Mouse (Mus musculus): ENCODE results near the gene Azin2. TPM values are rescaled to one million over a fixed set of nuclear protein-coding genes. Genes with fewer than 3 reads are reported as not detected.
A peak's percentile ranks its signal among the peaks of the same experiment; 100 is the strongest.

Azin2 gene
- total RNA-seq, 4 experiments from 2014 or later, result 48.2 to 54.6 (median 49.8) TPM

- no peak for DNase-seq (ENCODE audit: low spot score in 2 of 2)
Observed at GRCm38 (mm10) chr4:128978634-128979033, 16.4 kb upstream of the Azin2 start.

- no peak for DNase-seq (ENCODE audit: low spot score in 2 of 2)
Observed at GRCm38 (mm10) chr4:128977217-128977616, 15.0 kb upstream of the Azin2 start.

DNA sequence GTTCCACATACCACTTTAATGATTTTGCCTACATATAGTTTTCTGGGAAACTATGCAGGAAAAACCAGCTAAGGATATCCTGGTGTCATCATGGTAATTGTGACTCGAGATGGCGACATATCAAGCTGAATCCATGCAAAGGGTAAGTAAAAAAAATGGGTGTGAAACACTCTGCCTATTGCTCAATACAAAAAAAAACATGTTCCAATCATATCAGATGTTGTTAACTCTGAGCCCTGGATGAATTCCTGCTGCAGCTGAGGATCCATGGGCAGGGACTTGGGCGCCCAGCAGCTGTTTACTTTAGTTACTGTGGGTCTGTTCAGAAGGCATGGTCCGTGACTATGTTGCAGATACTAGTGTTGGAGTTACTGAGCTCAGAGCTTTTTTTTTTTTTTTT is 14.3 kb upstream of the Azin2 start:
- no peak for DNase-seq (ENCODE audit: low spot score in 2 of 2)

GRCm38 (mm10) chr4:128974677-128975076 is 12.4 kb upstream of the Azin2 start:
- no peak for DNase-seq (ENCODE audit: low spot score in 2 of 2)

- DNase-seq (ENCODE audit: low spot score in 2 of 2), result peak in 1 of 2 experiments; percentile 59
Observed at GRCm38 (mm10) chr4:128971065-128971694, 8.9 kb upstream of the Azin2 start.

GRCm38 (mm10) chr4:128970417-128970807 is 8.2 kb upstream of the Azin2 start:
- no peak for DNase-seq (ENCODE audit: low spot score in 2 of 2)

DNA sequence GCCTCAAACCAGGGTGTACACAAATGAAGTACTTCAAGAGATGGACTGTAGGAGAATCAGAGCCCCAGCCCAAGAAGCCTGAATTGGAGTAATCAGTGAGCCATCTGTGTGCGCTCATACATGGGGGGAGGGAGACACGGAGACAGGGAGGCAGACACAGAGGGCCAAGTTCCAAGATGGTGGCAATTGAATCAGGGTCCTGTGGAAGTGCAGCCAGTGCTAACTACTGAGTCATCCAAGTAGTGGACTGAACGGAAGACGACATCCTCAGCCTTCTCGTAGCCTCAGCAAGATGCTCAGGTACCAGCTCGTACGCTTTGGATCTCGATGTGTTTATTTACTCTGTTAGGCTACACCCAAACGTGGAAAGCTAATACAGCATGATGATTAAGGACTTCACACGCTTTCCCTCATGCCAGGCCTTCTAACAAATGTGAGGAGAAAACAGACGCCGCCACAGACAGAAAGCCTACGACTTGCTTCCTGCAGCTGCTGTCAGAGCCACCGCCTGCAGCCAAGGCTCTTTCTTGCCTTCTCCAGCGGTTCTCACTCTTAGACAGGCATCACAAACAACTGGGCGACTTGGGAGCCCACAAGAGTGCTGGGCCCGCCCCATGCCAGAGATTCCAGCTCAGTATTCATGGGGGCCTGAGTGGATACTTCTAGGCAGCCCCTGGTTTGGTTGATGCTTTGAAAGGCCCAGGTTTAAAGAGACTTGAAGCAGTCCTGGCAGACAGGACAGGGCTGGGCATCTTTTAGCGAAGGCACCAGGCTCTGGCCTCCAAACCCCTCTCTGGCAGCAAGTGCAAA is 7.6 kb upstream of the Azin2 start:
- no peak for DNase-seq (ENCODE audit: low spot score in 2 of 2)

- DNase-seq (ENCODE audit: low spot score in 2 of 2), result no peak
Observed at GRCm38 (mm10) chr4:128969081-128969480, 6.8 kb upstream of the Azin2 start.

GRCm38 (mm10) chr4:128966751-128967150 is 4.5 kb upstream of the Azin2 start:
- DNase-seq (ENCODE audit: low spot score in 2 of 2), result no peak

- no peak for DNase-seq (ENCODE audit: low spot score in 2 of 2)
Observed at GRCm38 (mm10) chr4:128962926-128963290, 666 bp upstream of the Azin2 start.

GRCm38 (mm10) chr4:128961301-128962028 is 777 bp downstream of the Azin2 start:
- DNase-seq (ENCODE audit: low spot score in 2 of 2), result no peak

GRCm38 (mm10) chr4:128959676-128960075 is 2.6 kb downstream of the Azin2 start:
- no peak for DNase-seq (ENCODE audit: low spot score in 2 of 2)

- DNase-seq (ENCODE audit: low spot score in 2 of 2), result no peak
Observed at GRCm38 (mm10) chr4:128958849-128959248, 3.4 kb downstream of the Azin2 start.

- DNase-seq (ENCODE audit: low spot score in 2 of 2), result no peak
Observed at GRCm38 (mm10) chr4:128958156-128958555, 4.1 kb downstream of the Azin2 start.

DNA sequence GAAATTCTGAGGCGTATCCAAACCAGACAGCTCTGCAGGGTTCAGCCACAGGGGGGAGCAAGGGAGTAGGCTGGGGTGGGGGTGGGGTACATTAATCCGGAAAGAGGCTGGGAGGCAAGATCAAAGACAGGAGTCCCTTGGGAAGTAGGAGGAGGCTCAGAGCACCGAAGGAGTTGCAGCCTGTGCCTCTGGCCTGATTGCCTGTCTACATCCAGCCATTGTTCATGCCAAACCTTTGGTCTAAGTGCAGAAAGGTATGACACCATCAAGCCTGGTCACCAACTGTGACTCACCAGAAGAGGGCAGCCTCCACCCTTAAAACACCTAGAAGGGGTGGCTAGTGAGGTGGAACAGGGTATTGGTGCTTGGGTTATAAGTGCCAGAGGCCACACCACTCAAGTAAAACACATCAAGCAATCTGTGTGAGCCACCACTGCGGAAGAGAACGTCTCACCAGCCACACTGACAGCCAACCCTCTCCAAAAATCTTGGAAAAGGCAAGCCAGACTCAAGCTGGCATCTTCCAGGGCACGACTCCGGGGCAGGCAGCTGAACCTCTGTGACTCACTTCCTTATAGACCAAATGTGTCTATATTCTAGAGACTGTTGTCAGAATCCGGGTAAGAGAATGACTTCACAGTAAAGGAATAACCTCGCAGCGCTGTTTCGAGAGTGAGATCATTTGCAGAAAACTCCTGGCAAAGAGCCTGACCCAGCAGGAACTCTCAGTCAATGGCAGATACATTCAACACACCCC is 4.9 kb downstream of the Azin2 start:
- no peak for DNase-seq (ENCODE audit: low spot score in 2 of 2)

- DNase-seq (ENCODE audit: low spot score in 2 of 2), result no peak
Observed at GRCm38 (mm10) chr4:128953851-128954250, 8.4 kb downstream of the Azin2 start.

- DNase-seq (ENCODE audit: low spot score in 2 of 2), result no peak
Observed at GRCm38 (mm10) chr4:128950461-128950860, 11.8 kb downstream of the Azin2 start.

DNA sequence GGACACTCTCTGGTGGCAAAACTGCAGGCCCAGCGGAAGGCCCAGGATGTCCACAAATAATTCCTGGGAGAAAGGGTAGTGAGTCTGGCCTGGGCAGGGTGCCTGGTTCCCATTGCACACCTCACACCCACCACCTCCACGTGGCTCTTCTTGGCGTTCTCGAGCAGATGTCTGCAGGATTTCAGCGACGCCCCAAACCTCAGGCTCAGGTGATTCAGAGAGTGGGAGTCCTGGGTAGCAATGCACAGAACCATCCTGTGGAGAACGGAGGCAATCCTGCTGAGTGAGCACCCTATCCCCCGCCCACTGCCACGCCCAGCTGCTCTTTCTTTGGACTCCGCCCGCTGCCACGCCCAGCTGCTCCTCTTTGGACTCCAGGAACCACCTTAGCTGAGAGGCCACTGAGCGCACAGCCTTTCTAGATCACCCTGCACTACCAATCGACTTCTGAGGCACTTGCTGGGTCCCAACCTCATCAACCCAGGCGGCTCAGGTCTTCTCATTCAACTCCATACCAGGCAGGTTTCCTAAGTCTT is 12.7 kb downstream of the Azin2 start:
- peak in 1 of 2 experiments; percentile 61 for DNase-seq (ENCODE audit: low spot score in 2 of 2)

- DNase-seq (ENCODE audit: low spot score in 2 of 2), result no peak
Observed at GRCm38 (mm10) chr4:128948137-128948674, 14.0 kb downstream of the Azin2 start.

GRCm38 (mm10) chr4:128947326-128947933 is 14.8 kb downstream of the Azin2 start:
- DNase-seq (ENCODE audit: low spot score in 2 of 2), result no peak

DNA sequence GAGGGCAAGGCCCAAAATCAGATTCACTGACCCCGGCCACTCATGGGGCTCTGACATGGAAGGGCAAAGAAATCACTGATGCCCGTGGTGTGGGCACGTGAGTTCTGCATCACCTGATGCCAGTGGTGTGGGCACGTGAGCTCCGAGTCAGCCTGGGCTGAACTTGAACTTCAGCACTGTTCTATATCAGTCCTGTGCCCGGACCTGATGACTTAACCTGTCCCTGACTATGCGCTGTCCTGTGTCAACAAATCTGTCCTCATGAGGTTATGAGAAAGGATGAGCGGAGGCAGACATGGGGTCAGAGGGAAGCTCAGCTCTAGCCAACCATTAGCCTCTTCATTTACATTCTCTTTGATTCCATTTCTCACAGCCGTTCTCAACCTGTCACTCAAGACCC is 15.5 kb downstream of the Azin2 start:
- DNase-seq (ENCODE audit: low spot score in 2 of 2), result no peak

Data from left cerebral cortex, adult 8-10 months (tissue).